In the genomic region with DNA sequence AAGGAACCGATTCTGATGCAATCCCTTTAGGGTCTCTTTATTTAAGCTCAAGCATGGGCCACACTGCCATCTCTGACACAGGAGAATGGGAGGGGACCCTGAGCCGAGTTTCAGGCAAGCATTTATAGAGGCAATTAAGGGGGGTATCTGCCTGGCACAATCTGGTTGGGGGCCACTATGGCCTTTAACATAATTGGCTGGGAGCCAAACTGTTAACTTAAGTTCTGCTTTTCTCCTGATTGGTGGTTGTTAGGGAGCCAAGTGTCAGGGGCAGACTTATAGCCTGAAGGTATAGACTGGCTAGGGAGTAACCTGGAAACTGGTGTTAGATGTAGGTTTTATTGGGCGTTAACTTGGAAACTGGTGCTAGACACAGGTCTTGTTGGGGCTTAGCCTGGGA, we compare ENCODE assay signal across 17 mouse cellular contexts.
"Had no signal": no experiment of that assay in that cellular context is flagged by ENCODE, and none has a peak within 500 bp of the region (broad histone marks: within the 10 kb centered on the region; RNA-seq: fewer than 3 reads in every experiment).

No protein-coding gene starts in this region.

- H3K4me2 ChIP-seq: lung, embryonic 15.5 days; midbrain, embryonic 11.5 days; midbrain, embryonic 13.5 days; midbrain, embryonic 15.5 days; neural tube, embryonic 12.5 days had no signal

- H3K27ac ChIP-seq: lung, embryonic 15.5 days; macrophage; midbrain, embryonic 13.5 days; midbrain, embryonic 15.5 days; neural tube, embryonic 12.5 days had no signal

- H3K4me1 ChIP-seq: lung, embryonic 15.5 days; megakaryocyte, embryonic 14.5 days; midbrain, embryonic 13.5 days; midbrain, embryonic 15.5 days; neural tube, embryonic 12.5 days had no signal

- H3K36me3 ChIP-seq: lung, embryonic 15.5 days; midbrain, embryonic 13.5 days; midbrain, embryonic 15.5 days; neural tube, embryonic 12.5 days had no signal

- DNase-seq: lung, adult 2 months; lung, postnatal 14 days; lung, postnatal 36 days; right cerebral cortex, postnatal 25 days; right cerebral cortex, postnatal 4 days; spleen, adult 18-20 months; thymus, adult 18-20 months; thymus, postnatal 14 days; thymus, postnatal 36 days had no signal

- H3K27me3 ChIP-seq: lung, embryonic 15.5 days; megakaryocyte, embryonic 14.5 days; midbrain, embryonic 13.5 days; midbrain, embryonic 15.5 days; neural tube, embryonic 12.5 days had no signal

- H3K9me3 ChIP-seq: lung, embryonic 15.5 days; midbrain, embryonic 13.5 days; midbrain, embryonic 15.5 days; neural tube, embryonic 12.5 days had no signal

- ATAC-seq: lung, postnatal 0 days; midbrain, embryonic 13.5 days; midbrain, embryonic 15.5 days had no signal

- H3K4me3 ChIP-seq: lung, embryonic 15.5 days; megakaryocyte, embryonic 14.5 days; midbrain, embryonic 13.5 days; midbrain, embryonic 15.5 days; neural tube, embryonic 12.5 days had no signal

- H3K9ac ChIP-seq: lung, embryonic 15.5 days; midbrain, embryonic 13.5 days; midbrain, embryonic 15.5 days; neural tube, embryonic 12.5 days had no signal
